Mouse (Mus musculus) hindbrain, embryonic 12.5 days (tissue): Measurements from ENCODE around the gene Ikzf5. TPM values are rescaled to one million over a fixed set of nuclear protein-coding genes. Genes with fewer than 3 reads are reported as not detected.
"Not testable (repeated sequence)": the region's sequence is repeated elsewhere in the genome, so short reads cannot be mapped to it uniquely, and the experiment has no call there.

ENCODE experiments used
- ATAC-seq: fragments of 200-750 bp; cut with Nextera tagmentation; 2 replicates; pipeline ENCODE4 v1.8.0; 2017; ENCODE audit warnings: moderate TSS enrichment; ENCODE audit not compliant: low FRiP score
- H3K27ac ChIP-seq: fragments of 300-500 bp; sonication (generic); 2 replicates; pipeline ENCODE4 v1.5.1; 2016; ENCODE audit warnings: mild to moderate bottlenecking
- H3K27me3 ChIP-seq: fragments of 300-500 bp; sonication (generic); 2 replicates; pipeline ENCODE4 v1.6.1; 2016; ENCODE audit warnings: mild to moderate bottlenecking
- H3K36me3 ChIP-seq: fragments of 300-500 bp; sonication (generic); 2 replicates; pipeline ENCODE4 v1.6.1; 2016; ENCODE audit warnings: mild to moderate bottlenecking
- H3K4me1 ChIP-seq: fragments of 300-500 bp; sonication (generic); 2 replicates; pipeline ENCODE4 v1.6.1; 2016
- H3K4me2 ChIP-seq: fragments of 300-500 bp; sonication (generic); replicated peaks from 2 replicates; pipeline ENCODE4 v1.6.1; 2016; ENCODE audit warnings: mild to moderate bottlenecking
- H3K4me3 ChIP-seq: fragments of 300-500 bp; sonication (generic); 2 replicates; pipeline ENCODE4 v1.5.1; 2016; ENCODE audit warnings: mild to moderate bottlenecking
- H3K9ac ChIP-seq: fragments of 300-500 bp; sonication (generic); 2 replicates; pipeline ENCODE4 v1.6.1; 2016; ENCODE audit warnings: mild to moderate bottlenecking, moderate library complexity
- H3K9me3 ChIP-seq: fragments of 300-500 bp; sonication (generic); replicated peaks from 2 replicates; pipeline ENCODE4 v1.6.1; 2016; ENCODE audit warnings: mild to moderate bottlenecking
- WGBS: fragments of 180-500 bp; shearing (Covaris S2); methylation state at CpG from one replicate; pipeline ENCODE4 v1.1.7; 2016; 5-methylcytosine and 5-hydroxymethylcytosine counted together
- polyA plus RNA-seq: library from polyadenylated mRNA; unstranded; fragments of >200 nt; fragmentation: Nextera tagmentation; extraction: Ambion mirVana; gene quantifications from 2 replicates; pipeline ENCODE4 v1.2.1, GENCODE M21; 2016

The Ikzf5 gene
- polyA plus RNA-seq: 18.9 and 22.7 TPM in 2 replicates

GRCm38 (mm10) chr7:131410416-131411058, at the start of gene Ikzf5, which contains the start of gene Acadsb:
Ikzf5 (minus strand) TSS chr7:131410521.
Acadsb (plus strand) TSS chr7:131410601.
- Histone ChIP-seq H3K27ac (peak within 1 kb of the TSS; percentile 77), H3K9me3 (no peaks in the 10 kb centered on the region), H3K4me2 (peak within 1 kb of the TSS; percentile 67), H3K27me3 (no peaks in the 10 kb centered on the region), H3K36me3 (no peaks in the 10 kb centered on the region), H3K4me3 (peak within 1 kb of the TSS; percentile 97), H3K9ac (peak within 1 kb of the TSS; percentile 94), H3K4me1 (peaks cover 19% of the 10 kb centered on the region)
- WGBS: under 1% methylated on average over 42 of the region's 42 CpGs
- peak; percentile 97 for ATAC-seq

GRCm38 (mm10) chr7:131456714-131457113, 46.4 kb upstream of the Ikzf5 start:
- no peak overlapping the region for H3K9ac ChIP-seq
- H3K27ac ChIP-seq: no peak overlapping the region
- H3K9me3 ChIP-seq: no peaks in the 10 kb centered on the region; the same call in 1 of the 2 replicates
- no peak for ATAC-seq
- no peaks in the 10 kb centered on the region for H3K4me1 ChIP-seq
- H3K27me3 ChIP-seq: no peaks in the 10 kb centered on the region
- 89% methylated on average over 5 of the region's 5 CpGs for WGBS
- H3K36me3 ChIP-seq: no peaks in the 10 kb centered on the region; the same call in 1 of the 2 replicates
- no peak overlapping the region for H3K4me2 ChIP-seq
- H3K4me3 ChIP-seq: no peak overlapping the region

- Histone ChIP-seq H3K4me3 (no peak overlapping the region), H3K27me3 (no peaks in the 10 kb centered on the region), H3K9me3 (no peaks in the 10 kb centered on the region), H3K4me2 (no peak overlapping the region), H3K4me1 (no peaks in the 10 kb centered on the region), H3K36me3 (peaks cover 25% of the 10 kb centered on the region), H3K27ac (no peak overlapping the region), H3K9ac (no peak overlapping the region)
- 68% methylated on average over 3 of the region's 3 CpGs for WGBS
- no peak for ATAC-seq
These were observed 26.7 kb upstream of the Ikzf5 start for GRCm38 (mm10) chr7:131437051-131437450.

GRCm38 (mm10) chr7:131434276-131434675, 24.0 kb upstream of the Ikzf5 start:
- 81% methylated on average over 1 of the region's 1 CpGs for WGBS
- H3K27ac ChIP-seq: no peak overlapping the region
- H3K36me3 ChIP-seq: peaks cover 26% of the 10 kb centered on the region
- no peaks in the 10 kb centered on the region for H3K4me1 ChIP-seq
- H3K27me3 ChIP-seq: no peaks in the 10 kb centered on the region
- no peak overlapping the region for H3K9ac ChIP-seq
- ATAC-seq: no peak
- H3K4me3 ChIP-seq: no peak overlapping the region
- H3K4me2 ChIP-seq: no peak overlapping the region
- no peaks in the 10 kb centered on the region for H3K9me3 ChIP-seq

- WGBS: 14% methylated on average over 1 of the region's 1 CpGs
- Histone ChIP-seq H3K36me3 (peaks cover 25% of the 10 kb centered on the region), H3K4me3 (no peak overlapping the region), H3K4me1 (no peaks in the 10 kb centered on the region), H3K27ac (no peak overlapping the region), H3K4me2 (no peak overlapping the region), H3K9me3 (no peaks in the 10 kb centered on the region), H3K9ac (no peak overlapping the region), H3K27me3 (no peaks in the 10 kb centered on the region)
- ATAC-seq: no peak
These were observed 21.9 kb upstream of the Ikzf5 start for GRCm38 (mm10) chr7:131432244-131432643.

GRCm38 (mm10) chr7:131427331-131427730, 17.0 kb upstream of the Ikzf5 start:
- Histone ChIP-seq H3K36me3 (peaks cover 29% of the 10 kb centered on the region), H3K4me1 (no peaks in the 10 kb centered on the region), H3K27me3 (no peaks in the 10 kb centered on the region), H3K27ac (no peak overlapping the region), H3K9me3 (no peaks in the 10 kb centered on the region), H3K4me2 (no peak overlapping the region), H3K4me3 (no peak overlapping the region), H3K9ac (no peak overlapping the region)
- WGBS: 85% methylated on average over 5 of the region's 5 CpGs
- ATAC-seq: no peak

- Histone ChIP-seq H3K4me3 (no peak overlapping the region), H3K9ac (no peak overlapping the region), H3K4me1 (no peaks in the 10 kb centered on the region), H3K9me3 (no peaks in the 10 kb centered on the region), H3K27ac (no peak overlapping the region), H3K36me3 (peaks cover 17% of the 10 kb centered on the region), H3K27me3 (no peaks in the 10 kb centered on the region), H3K4me2 (no peak overlapping the region)
- 90% methylated on average over 2 of the region's 2 CpGs for WGBS
- no peak for ATAC-seq
These were observed 14.6 kb upstream of the Ikzf5 start for GRCm38 (mm10) chr7:131424912-131425311.

- no peaks in the 10 kb centered on the region for H3K27me3 ChIP-seq
These were observed 7.3 kb upstream of the Ikzf5 start for GRCm38 (mm10) chr7:131417605-131418004.

GRCm38 (mm10) chr7:131416742-131417141, 6.4 kb upstream of the Ikzf5 start:
- H3K27me3 ChIP-seq, H3K9me3 ChIP-seq, ATAC-seq, H3K4me2 ChIP-seq, H3K9ac ChIP-seq, H3K36me3 ChIP-seq, H3K4me1 ChIP-seq, H3K27ac ChIP-seq, H3K4me3 ChIP-seq: not testable (repeated sequence)

More at GRCm38 (mm10) chr7:131417605-131418004, 7.3 kb upstream of the Ikzf5 start:
- H3K27ac ChIP-seq: no peak overlapping the region
- no peak overlapping the region for H3K4me2 ChIP-seq
- no peaks in the 10 kb centered on the region for H3K9me3 ChIP-seq
- no peak overlapping the region for H3K4me3 ChIP-seq
- H3K36me3 ChIP-seq: no peaks in the 10 kb centered on the region
- ATAC-seq: no peak
- no peaks in the 10 kb centered on the region for H3K4me1 ChIP-seq
- H3K9ac ChIP-seq: no peak overlapping the region

- H3K27ac ChIP-seq: no peak overlapping the region
- no peak for ATAC-seq
- H3K9ac ChIP-seq: no peak overlapping the region
- no peaks in the 10 kb centered on the region for H3K27me3 ChIP-seq
- peak overlapping the region; percentile 55 for H3K4me2 ChIP-seq
- H3K4me3 ChIP-seq: no peak overlapping the region
- no peaks in the 10 kb centered on the region for H3K36me3 ChIP-seq
- H3K4me1 ChIP-seq: peaks cover 19% of the 10 kb centered on the region
- no peaks in the 10 kb centered on the region for H3K9me3 ChIP-seq
- WGBS: 77% methylated on average over 2 of the region's 2 CpGs
These were observed 1.6 kb upstream of the Ikzf5 start for GRCm38 (mm10) chr7:131411941-131412270.

- Histone ChIP-seq H3K4me2 (peak overlapping the region; percentile 55), H3K9me3 (no peaks in the 10 kb centered on the region), H3K27ac (no peak overlapping the region), H3K4me1 (peaks cover 19% of the 10 kb centered on the region), H3K36me3 (no peaks in the 10 kb centered on the region), H3K9ac (peak overlapping the region; percentile 60), H3K4me3 (peak overlapping the region; percentile 97), H3K27me3 (no peaks in the 10 kb centered on the region)
- WGBS: 64% methylated on average over 10 of the region's 10 CpGs
- no peak for ATAC-seq
These were observed 1.1 kb upstream of the Ikzf5 start for GRCm38 (mm10) chr7:131411221-131411940.

- H3K27ac ChIP-seq: peak overlapping the region; percentile 77
- under 1% methylated on average over 38 of the region's 38 CpGs for WGBS
- ATAC-seq: peak; percentile 70
These were observed 334 bp downstream of the Ikzf5 start for GRCm38 (mm10) chr7:131409988-131410385.

More at GRCm38 (mm10) chr7:131409988-131410385, 334 bp downstream of the Ikzf5 start:
- Histone ChIP-seq H3K4me1 (peaks cover 19% of the 10 kb centered on the region), H3K9me3 (no peaks in the 10 kb centered on the region), H3K36me3 (no peaks in the 10 kb centered on the region), H3K4me2 (peak overlapping the region; percentile 67), H3K27me3 (no peaks in the 10 kb centered on the region), H3K9ac (peak overlapping the region; percentile 94), H3K4me3 (peak overlapping the region; percentile 97)
